Mouse (Mus musculus): ENCODE measurements around the gene Spef2.

GRCm38 (mm10) chr15:9580470-9581280, 168.0 kb downstream of the Spef2 start:
- TF ChIP-seq USF1 (IDR thresholded peaks at IDR 0.05; ENCODE audit: low read depth): no peak
- no peak for TF ChIP-seq TCF12 (IDR thresholded peaks at IDR 0.05; ENCODE audit: insufficient read depth, poor library complexity, severe bottlenecking)
- TF ChIP-seq POLR2A (IDR thresholded peaks at IDR 0.05; ENCODE audit: insufficient read length, low read depth): no peak
- no peak for TF ChIP-seq POLR2AphosphoS2 (IDR thresholded peaks at IDR 0.05; ENCODE audit: insufficient read length, low read depth)
- TF ChIP-seq MAX (IDR thresholded peaks at IDR 0.05; ENCODE audit: low read depth): no peak
- TF ChIP-seq MYOG (IDR thresholded peaks at IDR 0.05; ENCODE audit: control insufficient read depth in 1 of 3, insufficient read depth in 1 of 3, insufficient read length in 2 of 3, low read depth in 2 of 3): no peak

Data from myocyte (in vitro differentiated cells).